ENCODE assay signal across 16 mouse cellular contexts in genomic region chr9:80819070-80819469, GRCm38 (mm10).
"Had no signal": no experiment of that assay in that cellular context is flagged by ENCODE, and none has a peak within 500 bp of the region (broad histone marks: within the 10 kb centered on the region; RNA-seq: fewer than 3 reads in every experiment).

No protein-coding gene starts in this region.

- H3K27ac ChIP-seq: neural tube, embryonic 13.5 days; neural tube, embryonic 15.5 days; stomach, embryonic 15.5 days; stomach, postnatal 0 days had no signal

- DNase-seq: retina, postnatal 1 day; right cerebral cortex, adult 18-20 months; right cerebral cortex, postnatal 14 days; right cerebral cortex, postnatal 25 days; right cerebral cortex, postnatal 4 days; spleen, adult 18-20 months; thymus, adult 18-20 months; thymus, adult 2 months; thymus, postnatal 14 days; thymus, postnatal 25 days; thymus, postnatal 36 days; thymus, postnatal 4 days had no signal

- H3K36me3 ChIP-seq: neural tube, embryonic 13.5 days; neural tube, embryonic 15.5 days; stomach, embryonic 15.5 days had no signal

- H3K9ac ChIP-seq: neural tube, embryonic 13.5 days; neural tube, embryonic 15.5 days; stomach, embryonic 15.5 days had no signal

- H3K4me1 ChIP-seq: neural tube, embryonic 13.5 days; neural tube, embryonic 15.5 days; stomach, embryonic 15.5 days had no signal

- H3K4me2 ChIP-seq: neural tube, embryonic 13.5 days; neural tube, embryonic 15.5 days; stomach, embryonic 15.5 days had no signal

- H3K27me3 ChIP-seq: neural tube, embryonic 13.5 days; neural tube, embryonic 15.5 days; stomach, embryonic 15.5 days had no signal

- H3K9me3 ChIP-seq: neural tube, embryonic 13.5 days; neural tube, embryonic 15.5 days; stomach, embryonic 15.5 days had no signal

- H3K4me3 ChIP-seq: neural tube, embryonic 13.5 days; neural tube, embryonic 15.5 days; stomach, embryonic 15.5 days had no signal
